Mouse (Mus musculus) CD4-positive, CD25-positive, alpha-beta regulatory T cell (primary cell): Measurements from ENCODE around the gene Ppp4c. TPM values are rescaled to one million over a fixed set of nuclear protein-coding genes. Genes with fewer than 3 reads are reported as not detected.

ENCODE experiments used
- polyA plus RNA-seq: library from polyadenylated mRNA; unstranded; fragments of 100-300 nt; shearing (Covaris generic); gene quantifications from one replicate; pipeline ENCODE4 v1.2.1, GENCODE M21; 2017

The Ppp4c gene
- polyA plus RNA-seq = 417 TPM

DNA sequence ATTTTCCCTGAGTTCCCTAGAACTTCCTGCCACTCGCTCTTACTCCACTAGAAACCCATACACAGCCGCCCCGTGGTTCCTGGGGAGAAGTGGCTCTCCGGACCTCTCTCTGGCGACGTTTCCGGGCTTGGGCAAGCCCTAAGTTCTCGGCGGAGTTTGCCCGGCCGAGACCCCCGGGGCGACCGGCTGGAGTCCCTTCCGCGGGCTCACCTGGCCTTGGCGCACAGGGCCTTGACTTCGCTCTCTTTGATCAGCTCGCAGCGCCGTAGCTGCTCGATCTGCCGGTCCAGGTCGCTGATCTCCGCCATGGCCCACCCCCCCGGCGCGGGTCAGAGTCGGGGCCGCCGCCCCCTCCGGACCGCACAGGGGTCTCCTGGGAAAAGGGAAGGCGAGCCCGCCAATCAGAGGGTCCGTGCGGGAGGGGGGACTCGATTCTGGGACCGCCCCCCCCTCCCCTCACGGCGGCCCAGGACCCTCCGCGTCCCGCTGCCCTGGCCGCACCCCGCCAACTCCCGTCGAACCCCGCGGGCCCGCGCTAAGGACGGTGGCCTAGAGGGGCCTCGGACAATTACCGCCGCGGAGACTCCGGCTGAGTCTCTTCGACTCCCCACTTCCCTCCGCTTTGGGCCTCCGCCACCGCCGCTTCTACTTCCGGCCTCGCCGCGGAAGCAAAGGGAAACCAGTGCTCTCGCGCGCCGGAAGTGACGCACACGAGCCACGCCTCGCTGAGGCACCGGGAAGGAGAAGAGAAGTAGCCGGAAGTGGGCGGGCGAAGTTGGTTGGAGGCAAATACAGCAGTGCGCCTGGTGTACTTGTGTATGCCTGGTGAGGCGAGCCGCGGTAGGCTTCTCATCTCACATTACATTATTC lies at the start of gene Ppp4c:
Ppp4c (minus strand) TSS at position 646 of the 870 bp plus-strand sequence.

DNA sequence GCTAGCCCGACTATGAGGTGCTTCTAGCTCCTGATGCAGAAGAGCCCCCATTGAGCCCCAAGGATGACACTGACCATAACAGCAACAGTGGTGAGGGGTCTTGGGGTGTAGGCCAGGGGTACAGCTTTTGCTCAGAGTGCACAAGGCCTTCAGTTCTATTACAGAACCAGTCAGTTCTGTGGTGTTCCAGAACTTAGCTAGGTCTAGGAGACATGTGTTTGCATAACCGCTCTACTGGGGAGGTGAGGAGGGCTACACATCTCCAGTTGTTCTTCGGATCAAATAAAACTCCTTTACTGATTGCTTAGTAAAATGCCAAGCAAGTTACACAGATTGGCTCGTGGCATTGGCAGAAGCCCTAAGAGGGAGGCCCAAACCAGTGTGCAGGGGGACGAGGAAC lies 39.2 kb upstream of the Ppp4c start, which contains the start of gene 4930451I11Rik:
4930451I11Rik (minus strand) TSS at position 101 of the 400 bp plus-strand sequence.

DNA sequence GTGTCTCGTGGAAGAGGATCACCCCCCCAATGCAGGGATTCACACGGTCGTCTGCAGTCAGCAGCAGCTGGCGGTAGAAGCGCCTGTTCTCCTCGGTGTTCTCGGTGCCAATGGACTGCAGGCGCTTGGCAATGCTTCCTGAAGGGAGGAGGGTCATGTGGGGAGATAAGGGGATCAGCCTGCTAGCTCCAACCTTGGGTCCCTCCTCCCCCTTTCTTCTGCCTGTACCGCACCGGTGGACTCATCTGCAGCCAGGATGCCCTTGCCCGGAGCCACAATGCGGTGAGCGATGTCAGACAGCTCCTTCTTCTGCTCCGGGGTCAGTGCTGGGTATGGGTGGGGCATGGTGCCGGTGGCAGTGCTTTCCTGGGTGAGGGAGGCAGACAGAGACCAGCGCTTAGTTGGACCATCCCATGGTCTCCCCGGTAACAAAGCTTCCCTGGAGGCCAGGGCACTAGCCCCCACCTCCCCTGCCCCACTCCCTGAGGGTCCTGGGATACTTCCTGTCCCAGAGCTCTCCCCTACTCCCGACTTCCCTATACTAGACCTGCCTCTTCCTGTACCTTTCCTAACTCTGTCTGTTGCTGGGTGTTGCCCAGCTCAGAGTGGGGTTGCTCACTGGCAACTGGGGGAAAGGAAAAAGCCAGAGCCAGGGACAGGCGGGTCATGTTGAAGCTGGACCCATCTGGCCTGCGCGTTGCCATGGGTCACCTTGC lies 5.3 kb upstream of the Ppp4c start, which contains the start of gene Fam57b:
Fam57b (plus strand) TSS at position 258 of the 716 bp plus-strand sequence.

DNA sequence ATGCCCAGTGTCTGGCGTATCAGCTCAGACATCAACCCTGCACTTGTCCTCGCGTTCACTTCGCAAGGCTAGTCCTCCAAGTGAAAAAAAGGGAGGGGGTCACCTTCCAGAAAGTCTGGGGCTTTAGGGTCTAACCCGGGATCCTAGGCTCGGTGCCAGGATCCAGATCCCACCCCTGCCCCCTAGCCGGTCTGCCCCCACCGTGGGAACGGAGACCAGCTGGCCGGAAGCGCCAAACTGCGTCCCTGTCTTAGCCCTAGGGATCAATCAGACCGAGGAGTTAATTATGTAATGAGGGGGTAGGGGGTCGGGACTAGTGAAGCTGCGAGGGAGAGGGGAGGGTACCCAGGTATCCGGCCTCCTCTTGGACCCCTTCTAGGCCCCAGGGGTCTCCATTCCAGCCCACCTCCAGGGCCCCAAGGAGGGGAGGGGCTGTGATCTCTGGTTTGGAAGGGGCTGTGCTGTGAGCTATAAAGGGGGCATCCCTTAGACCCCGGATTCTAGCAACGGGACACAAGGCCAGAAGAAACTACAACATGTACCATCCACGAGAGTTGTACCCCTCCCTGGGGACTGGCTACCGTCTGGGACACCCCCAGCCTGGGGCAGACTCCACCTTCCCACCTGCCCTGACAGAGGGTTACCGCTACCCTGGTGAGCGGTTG lies 11.2 kb downstream of the Ppp4c start, which contains the start of gene Tbx6:
Tbx6 (plus strand) TSS at position 513 of the 665 bp plus-strand sequence.

DNA sequence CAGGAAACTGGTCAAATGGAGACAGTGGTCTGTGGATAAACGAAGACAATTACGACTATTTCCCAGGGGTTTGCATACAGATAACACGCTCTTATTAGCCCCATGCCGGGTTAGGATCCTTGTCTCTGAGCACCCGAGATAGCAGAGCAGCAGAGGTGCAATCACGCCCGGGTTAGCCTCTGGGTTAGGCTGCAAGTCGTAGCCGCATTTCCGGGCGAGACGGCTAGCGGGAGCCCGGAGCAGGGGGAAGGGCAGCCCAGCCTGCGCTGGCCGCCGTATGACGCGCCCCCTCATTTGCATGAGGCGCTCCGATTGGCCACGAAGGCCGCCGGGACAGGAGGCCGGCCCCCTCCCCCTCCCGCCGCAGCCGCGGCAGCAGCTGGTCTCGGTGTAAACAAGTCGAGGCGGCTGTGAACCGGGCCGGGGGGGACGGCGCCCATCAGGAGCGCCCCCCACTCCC lies 15.7 kb downstream of the Ppp4c start, which contains the start of gene Ypel3:
Ypel3 (plus strand) TSS at position 358 of the 460 bp plus-strand sequence.

DNA sequence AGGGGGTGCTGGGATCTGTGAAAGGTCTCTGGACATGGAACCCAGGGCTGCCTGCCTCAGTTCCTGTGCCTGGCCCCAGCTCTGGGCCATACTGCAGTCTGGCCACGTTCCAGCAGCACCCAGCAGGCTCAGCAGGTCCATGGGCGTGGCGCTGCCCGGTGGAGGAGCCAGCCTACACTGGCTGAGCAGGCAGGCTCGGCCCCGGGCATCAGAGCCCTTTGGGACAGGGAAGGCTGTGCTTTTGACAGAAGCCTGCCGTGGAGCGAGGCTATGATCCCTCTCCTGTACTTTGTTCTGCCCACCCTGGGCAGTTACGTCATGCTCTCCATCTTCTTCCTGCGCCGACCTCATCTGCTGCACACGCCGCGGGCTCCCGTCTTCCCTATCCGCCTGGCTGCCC lies 26.1 kb downstream of the Ppp4c start, which contains the start of gene Gdpd3:
Gdpd3 (plus strand) TSS at position 134 of the 400 bp plus-strand sequence.

DNA sequence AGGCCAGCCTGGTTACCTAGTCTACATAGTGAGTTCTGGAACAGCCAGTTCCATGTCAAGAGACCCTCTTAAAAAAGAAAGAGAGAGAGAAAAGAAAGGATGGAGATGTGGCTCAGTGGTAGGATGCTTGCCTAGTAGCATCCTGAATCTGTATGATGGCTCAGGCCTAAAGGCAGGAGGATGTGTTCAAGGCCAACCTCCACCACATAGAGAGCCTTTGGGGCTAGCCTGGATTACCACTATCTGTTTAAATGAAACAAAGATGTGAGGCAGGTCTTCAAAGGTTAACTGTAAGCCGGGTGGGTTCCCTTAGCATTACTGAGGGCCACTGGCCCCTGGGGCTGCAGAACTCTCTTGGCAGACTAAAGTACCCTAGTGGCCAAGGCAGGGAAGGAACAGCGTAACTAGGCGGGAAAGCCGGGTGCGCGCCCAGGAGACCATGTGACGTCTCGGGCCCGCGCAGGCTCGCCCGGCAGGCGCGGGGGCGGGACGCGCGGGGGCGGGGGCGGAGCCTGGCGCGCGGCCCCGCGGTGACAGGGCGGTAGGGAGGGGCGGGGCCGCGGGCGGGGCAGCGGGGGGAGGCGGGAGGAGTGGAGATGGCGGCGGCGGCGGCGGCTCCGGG lies 33.1 kb downstream of the Ppp4c start, which contains the start of gene Mapk3:
Mapk3 (plus strand) TSS at position 552 of the 622 bp plus-strand sequence.

Other genes with a start within 250 kb of the Ppp4c start
- gene Eif3c, start 226.1 kb downstream of the Ppp4c start, polyA plus RNA-seq = 186 TPM
- 2.1 TPM for gene Apobr, start 207.6 kb downstream of the Ppp4c start, polyA plus RNA-seq
- 94.3 TPM for gene Cln3, start 206.7 kb downstream of the Ppp4c start, polyA plus RNA-seq
- not detected for gene Il27, start 197.6 kb downstream of the Ppp4c start, polyA plus RNA-seq
- 0.34 TPM for gene Nupr1, start 161.6 kb downstream of the Ppp4c start, polyA plus RNA-seq
- gene Sgf29, start 143.2 kb downstream of the Ppp4c start, polyA plus RNA-seq = 101 TPM
- 0.96 TPM for gene Sult1a1, start 116.1 kb downstream of the Ppp4c start, polyA plus RNA-seq
- 118 TPM for gene Bola2, start 97.1 kb downstream of the Ppp4c start, polyA plus RNA-seq
- gene Slx1b, start 96.7 kb downstream of the Ppp4c start, polyA plus RNA-seq = 9.2 TPM
- 3,348 TPM for gene Coro1a, start 84.7 kb downstream of the Ppp4c start, polyA plus RNA-seq
- gene Mapk3, start 32.9 kb downstream of the Ppp4c start, polyA plus RNA-seq = 35.2 TPM
- 1.7 TPM for gene Gdpd3, start 26.2 kb downstream of the Ppp4c start, polyA plus RNA-seq
- 606 TPM for gene Ypel3, start 15.5 kb downstream of the Ppp4c start, polyA plus RNA-seq
- 4.3 TPM for gene Tbx6, start 11.0 kb downstream of the Ppp4c start, polyA plus RNA-seq
- gene Fam57b, start 5.2 kb upstream of the Ppp4c start, polyA plus RNA-seq = not detected
- gene 4930451I11Rik, start 39.1 kb upstream of the Ppp4c start, polyA plus RNA-seq = not detected
- 0.14 TPM for gene Doc2a, start 54.9 kb upstream of the Ppp4c start, polyA plus RNA-seq
- gene Hirip3, start 69.5 kb upstream of the Ppp4c start, polyA plus RNA-seq = 7.3 TPM
- 95.0 TPM for gene Ino80e, start 69.9 kb upstream of the Ppp4c start, polyA plus RNA-seq
- 45.7 TPM for gene Taok2, start 92.2 kb upstream of the Ppp4c start, polyA plus RNA-seq
- gene Tmem219, start 130.4 kb upstream of the Ppp4c start, polyA plus RNA-seq = 44.7 TPM
- 39.8 TPM for gene Kctd13, start 136.4 kb upstream of the Ppp4c start, polyA plus RNA-seq
- gene Asphd1, start 157.1 kb upstream of the Ppp4c start, polyA plus RNA-seq = 0.18 TPM
- 1.4 TPM for gene Sez6l2, start 158.1 kb upstream of the Ppp4c start, polyA plus RNA-seq
- 306 TPM for gene Cdipt, start 183.4 kb upstream of the Ppp4c start, polyA plus RNA-seq
- 0.89 TPM for gene Cdiptos, start 183.6 kb upstream of the Ppp4c start, polyA plus RNA-seq
- gene Mvp, start 222.1 kb upstream of the Ppp4c start, polyA plus RNA-seq = 39.6 TPM
- gene Pagr1b, start 224.0 kb upstream of the Ppp4c start, polyA plus RNA-seq = 1.6 TPM
- 122 TPM for gene Pagr1a, start 224.9 kb upstream of the Ppp4c start, polyA plus RNA-seq
- gene Gm42742, start 228.6 kb upstream of the Ppp4c start, polyA plus RNA-seq = 42.9 TPM
- gene Prrt2, start 228.7 kb upstream of the Ppp4c start, polyA plus RNA-seq = 14.4 TPM
- 176 TPM for gene Maz, start 234.5 kb upstream of the Ppp4c start, polyA plus RNA-seq
- 10.7 TPM for gene Kif22, start 250.0 kb upstream of the Ppp4c start, polyA plus RNA-seq